Mouse (Mus musculus) right cerebral cortex, postnatal 14 days (tissue): Measurements from ENCODE around the gene 1810013L24Rik.

Source experiments
- DNase-seq: peaks from one replicate; pipeline ENCODE4 v3.0.0; 2022

1810013L24Rik gene

GRCm38 (mm10) chr16:8829564-8830359, at the start of gene 1810013L24Rik:
Gene 1810013L24Rik (plus strand): TSS chr16:8830100.
- peak; percentile 98 for DNase-seq

DNA sequence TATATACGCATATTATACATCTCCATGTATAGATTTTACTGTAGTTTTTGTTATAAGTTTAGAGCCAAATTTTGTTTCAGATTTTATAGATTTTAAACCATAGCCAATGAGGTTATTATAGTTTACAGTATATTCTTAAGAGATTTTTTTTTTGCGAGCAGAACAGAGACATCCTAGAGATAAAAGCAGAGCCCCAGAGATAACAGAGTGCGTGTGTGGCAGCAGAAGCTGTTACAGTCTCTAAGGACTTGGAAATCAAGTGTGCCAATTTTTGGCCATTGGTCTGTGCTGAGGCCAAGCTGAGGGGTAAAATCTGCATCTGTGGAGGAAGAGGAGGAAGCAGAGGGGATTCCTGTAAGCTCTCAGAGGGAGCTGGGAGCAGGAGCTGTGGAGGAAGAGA, 49.7 kb upstream of the 1810013L24Rik start:
- no peak for DNase-seq

DNA sequence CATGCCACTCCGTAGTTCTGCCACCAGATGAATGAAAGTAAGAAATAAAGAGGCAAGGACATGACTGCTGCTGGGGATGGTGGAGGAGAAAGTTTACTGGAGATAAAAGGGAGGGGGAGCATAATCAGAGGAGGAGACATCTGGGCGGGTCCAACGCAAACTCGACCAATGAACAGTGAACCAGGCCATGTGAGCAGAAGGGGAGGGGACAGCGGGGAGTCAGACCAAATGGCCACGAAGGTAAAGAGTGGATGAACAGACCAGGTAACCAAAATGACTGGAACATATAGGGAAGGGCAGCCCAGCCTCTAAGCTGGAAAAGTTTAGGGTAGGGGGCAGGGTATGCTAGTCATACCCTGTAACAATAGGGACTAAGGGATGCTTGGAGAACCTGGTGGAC, 48.7 kb upstream of the 1810013L24Rik start:
- no peak for DNase-seq

GRCm38 (mm10) chr16:8781660-8782059, 48.2 kb upstream of the 1810013L24Rik start:
- no peak for DNase-seq

DNA sequence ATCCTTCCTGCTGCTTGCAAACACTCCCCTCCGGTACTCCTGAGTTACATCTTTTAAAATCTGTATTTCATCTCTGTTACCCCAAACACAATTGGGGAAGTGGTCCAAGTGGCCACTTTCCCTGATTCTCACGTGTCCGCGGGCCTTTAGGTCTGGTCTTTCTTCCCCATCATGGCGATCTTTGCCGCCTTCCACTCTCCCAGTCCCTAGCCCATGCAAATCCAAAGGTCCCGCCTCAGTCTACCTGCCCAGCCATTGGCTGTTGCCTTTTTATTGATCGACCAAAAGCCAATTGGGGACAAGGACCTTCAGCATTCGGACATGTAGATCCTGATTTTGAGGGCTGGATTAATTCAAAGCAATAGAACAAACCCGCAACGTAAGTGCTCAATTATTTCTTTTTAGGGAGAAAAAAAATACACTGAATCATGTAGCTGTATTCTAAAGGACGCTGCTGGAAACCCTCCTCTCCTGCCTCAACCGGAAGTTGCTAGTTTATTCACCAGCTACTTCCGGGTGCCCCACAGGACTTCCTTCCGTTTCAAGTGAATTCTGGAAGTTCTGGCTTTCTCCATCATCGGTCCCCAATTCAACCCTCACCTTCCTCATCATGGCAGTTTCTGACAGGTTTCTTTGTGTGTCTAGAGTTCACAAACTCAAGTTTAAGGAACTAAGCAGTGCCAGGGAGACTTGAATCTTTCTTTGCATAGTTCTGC, 46.5 kb upstream of the 1810013L24Rik start:
- no peak for DNase-seq

DNA sequence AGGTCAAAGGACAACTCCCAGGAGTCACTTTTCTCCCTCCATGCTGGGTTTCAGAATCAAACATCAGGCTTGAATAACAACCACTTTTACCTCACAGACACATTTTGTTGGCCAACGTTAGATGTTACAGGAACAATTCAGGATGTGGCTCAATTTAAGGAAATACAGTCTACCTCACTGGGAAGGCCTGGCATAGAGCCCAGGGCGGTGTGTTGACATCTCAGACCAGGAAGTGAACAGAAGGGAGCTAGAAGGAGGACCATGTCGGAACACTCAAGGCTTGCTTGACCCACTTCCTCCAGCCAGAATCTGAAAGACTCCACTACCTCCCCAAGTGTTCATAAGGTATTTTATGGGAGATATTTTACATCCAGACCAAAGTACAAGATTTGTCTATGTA, 45.1 kb upstream of the 1810013L24Rik start:
- no peak for DNase-seq

- no peak for DNase-seq
Measured at GRCm38 (mm10) chr16:8790886-8791285, 39.0 kb upstream of the 1810013L24Rik start.

GRCm38 (mm10) chr16:8791949-8792557, 37.8 kb upstream of the 1810013L24Rik start, which contains the start of gene Usp7:
Gene Usp7 (minus strand): TSS chr16:8792308.
- no peak for DNase-seq

- no peak for DNase-seq
Measured at GRCm38 (mm10) chr16:8794952-8795351, 34.9 kb upstream of the 1810013L24Rik start.

GRCm38 (mm10) chr16:8795906-8796305, 34.0 kb upstream of the 1810013L24Rik start:
- no peak for DNase-seq

GRCm38 (mm10) chr16:8806703-8807102, 23.2 kb upstream of the 1810013L24Rik start:
- DNase-seq = no peak

DNA sequence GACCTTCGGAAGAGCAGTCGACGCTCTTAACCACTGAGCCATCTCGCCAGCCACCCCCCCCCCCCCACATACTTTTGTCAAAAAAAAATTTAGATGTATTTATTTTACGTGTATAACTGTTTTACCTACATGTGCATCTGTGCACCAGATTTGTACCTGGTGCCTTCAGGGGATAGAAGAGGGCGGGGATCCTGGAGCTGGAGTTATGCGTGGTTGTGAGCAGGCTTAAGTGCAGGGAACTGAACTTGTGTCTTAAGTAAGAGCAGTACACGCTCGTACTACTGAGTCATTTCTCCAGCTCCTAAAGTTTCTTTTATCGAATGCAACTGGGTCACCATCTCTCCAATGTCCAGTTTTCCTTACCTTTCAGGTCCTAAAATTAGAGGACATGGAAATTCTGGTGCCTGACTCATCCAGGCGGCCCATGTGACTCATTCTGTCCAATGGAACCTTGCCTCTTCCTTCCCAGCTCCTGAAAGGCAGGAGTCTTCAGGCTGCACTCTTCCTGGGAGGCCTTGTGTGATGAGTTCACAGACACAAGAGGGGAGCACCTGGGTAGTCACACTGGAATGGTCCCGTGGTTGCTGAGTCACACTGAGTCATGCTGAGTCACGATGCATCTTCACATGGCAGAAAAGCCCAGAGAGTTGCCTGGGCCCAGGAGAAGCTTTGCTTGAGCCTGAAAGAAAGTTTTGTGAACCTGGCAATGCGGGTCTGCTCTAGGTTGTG, 19.3 kb upstream of the 1810013L24Rik start:
- DNase-seq = peak; percentile 10

GRCm38 (mm10) chr16:8817872-8818271, 12.0 kb upstream of the 1810013L24Rik start:
- DNase-seq = no peak

DNA sequence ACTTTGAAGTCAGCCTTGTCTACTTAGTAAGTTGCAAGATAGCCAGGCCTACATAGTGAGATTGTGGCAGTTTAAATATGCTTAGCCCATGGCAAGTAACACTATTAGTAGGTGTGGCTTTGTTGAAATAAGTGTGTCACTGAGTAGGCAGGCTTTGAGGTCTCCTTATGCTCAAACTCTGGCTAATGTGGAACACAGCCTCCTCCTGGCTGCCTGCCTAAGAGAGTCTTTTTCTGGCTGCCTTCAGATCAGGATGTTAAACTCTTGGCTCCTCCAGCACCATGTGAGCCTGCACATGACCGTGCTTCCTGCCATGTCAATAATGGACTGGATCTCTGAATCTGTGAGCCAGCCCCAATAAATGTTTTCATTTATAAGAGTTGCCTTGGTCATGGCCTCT, 8.5 kb upstream of the 1810013L24Rik start:
- peak; percentile 20 for DNase-seq

DNA sequence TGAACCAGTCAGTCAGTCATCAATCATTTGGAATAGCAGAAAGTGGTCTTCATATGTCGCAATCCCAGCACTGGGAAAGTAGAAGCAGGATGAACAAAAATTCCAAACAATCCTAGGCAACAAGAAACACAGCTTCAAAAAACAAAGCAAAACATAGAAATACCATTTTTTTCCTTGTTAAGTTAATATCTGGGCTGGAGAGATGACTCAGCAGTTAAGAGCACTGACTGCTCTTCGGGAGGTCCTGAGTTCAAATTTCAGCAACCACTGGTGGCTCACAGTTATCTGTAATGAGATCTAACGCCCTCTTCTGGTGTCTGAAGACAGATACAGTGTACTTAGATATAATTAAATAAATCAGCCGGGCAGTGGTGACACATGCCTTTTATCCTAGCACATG, 7.3 kb upstream of the 1810013L24Rik start:
- no peak for DNase-seq

DNA sequence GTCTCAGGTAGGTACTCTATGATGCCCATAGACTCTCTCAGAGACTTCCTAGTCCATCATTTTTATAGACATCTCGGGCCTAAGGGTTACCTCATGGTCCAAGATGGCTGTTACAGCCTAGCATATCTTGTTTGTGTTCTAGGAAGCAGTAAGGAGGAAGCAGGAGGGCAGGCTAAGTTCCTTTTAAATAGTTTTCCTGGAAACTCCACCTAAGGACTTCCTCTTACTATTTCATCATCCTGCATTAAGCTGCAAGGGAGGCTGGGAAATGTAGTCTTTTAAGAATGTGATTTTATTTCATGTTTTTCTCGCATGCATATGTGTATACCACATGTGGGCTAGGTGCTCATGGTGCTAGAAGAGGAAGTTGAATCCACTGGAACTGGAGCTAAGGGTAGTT, 6.2 kb upstream of the 1810013L24Rik start:
- no peak for DNase-seq

DNA sequence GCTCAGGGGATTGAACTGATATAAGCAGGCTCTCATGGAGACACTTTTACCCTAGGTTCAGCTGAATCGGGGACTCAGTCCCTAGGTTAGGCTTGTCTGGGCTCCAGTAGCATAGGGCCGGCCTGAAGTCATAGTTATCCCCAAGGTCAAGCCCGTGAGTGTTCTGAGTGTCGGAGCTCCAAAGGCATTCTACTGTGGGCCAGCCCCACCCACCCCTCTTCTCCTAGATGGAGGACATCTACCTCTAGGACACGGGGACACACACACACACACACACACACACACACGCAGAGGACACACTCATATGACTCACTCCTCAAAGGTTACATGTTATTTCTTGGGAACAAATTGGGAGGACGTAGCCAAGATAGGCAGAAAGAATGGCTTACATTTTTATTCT, 2.5 kb upstream of the 1810013L24Rik start:
- DNase-seq = no peak

- peak; percentile 65 for DNase-seq
Measured at GRCm38 (mm10) chr16:8828636-8829563, 1.0 kb upstream of the 1810013L24Rik start.

DNA sequence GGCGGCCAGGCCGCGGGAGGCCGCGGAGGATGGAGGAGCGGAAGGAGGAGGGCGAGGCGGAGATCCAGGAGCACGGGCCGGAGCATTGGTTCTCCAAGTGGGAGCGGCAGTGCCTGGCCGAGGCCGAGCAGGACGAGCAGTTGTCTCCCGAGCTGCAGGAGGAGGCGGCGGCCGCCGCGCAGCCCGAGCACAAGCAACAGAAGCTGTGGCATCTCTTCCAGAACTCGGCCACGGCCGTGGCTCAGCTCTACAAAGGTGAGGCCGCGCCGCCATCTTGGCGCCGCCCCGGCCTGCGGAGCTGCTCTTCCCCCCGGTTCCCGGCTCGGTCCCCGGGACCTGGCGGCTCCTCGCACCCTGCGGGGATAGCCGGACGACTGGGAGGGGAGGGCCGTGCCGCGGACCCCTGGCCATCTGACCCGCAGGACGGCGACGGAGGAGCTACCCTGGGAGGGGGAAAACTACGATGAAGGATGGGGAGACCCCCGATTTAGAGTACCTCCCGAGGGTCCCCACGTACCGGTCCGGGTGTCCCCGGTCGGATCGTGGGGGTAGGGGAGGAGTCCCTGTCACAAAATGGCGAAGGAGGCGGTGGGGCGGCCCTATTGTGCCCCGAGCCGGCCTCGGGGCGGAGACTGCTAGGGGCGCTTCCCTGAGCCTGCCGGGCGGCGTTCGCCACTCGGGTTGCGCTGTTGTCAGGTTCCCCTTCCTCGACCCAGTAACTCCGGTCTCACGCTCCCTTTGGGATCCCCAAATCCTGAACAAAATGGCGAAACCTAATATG, 721 bp downstream of the 1810013L24Rik start:
- peak; percentile 57 for DNase-seq

GRCm38 (mm10) chr16:8831241-8831640, 1.3 kb downstream of the 1810013L24Rik start:
- peak; percentile 16 for DNase-seq

DNA sequence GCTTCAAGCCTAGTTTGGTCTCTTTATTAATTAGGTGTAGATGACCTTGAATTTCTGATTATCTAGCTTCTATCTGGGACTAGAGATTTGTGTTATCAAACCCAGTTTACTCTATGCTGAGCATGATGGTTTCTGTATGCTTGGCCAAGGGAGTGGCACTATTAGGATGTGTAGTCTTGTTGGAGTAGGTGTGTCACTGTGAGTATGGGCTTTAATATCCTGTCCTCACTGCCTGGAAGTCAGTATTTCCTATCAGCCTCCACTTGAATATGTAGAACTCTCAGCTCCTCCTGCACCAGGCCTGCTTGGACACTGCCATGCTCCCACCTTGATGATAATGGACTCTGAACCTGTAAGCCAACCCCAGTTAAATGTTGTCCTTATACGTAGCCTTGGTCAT, 7.0 kb downstream of the 1810013L24Rik start:
- DNase-seq = no peak
